Mouse (Mus musculus) liver (tissue): Measurements from ENCODE around the gene Nkain1.

ENCODE experiments used
- DNase-seq: peaks from one replicate; pipeline ENCODE4 v3.0.0-alpha.2; 2020; ENCODE audit warnings: mixed read lengths

Gene Nkain1

GRCm38 (mm10) chr4:130550511-130550910 lies 23.5 kb downstream of the Nkain1 start:
- DNase-seq, result no peak

- no peak for DNase-seq
Observed at GRCm38 (mm10) chr4:130549189-130549588, 24.8 kb downstream of the Nkain1 start.

GRCm38 (mm10) chr4:130546798-130547562 lies 27.0 kb downstream of the Nkain1 start:
- DNase-seq, result no peak

- DNase-seq, result no peak
Observed at GRCm38 (mm10) chr4:130544392-130544791, 29.6 kb downstream of the Nkain1 start.

- DNase-seq, result no peak
Observed at GRCm38 (mm10) chr4:130543121-130543520, 30.9 kb downstream of the Nkain1 start.

- DNase-seq, result no peak
Observed at GRCm38 (mm10) chr4:130540831-130541230, 33.1 kb downstream of the Nkain1 start.

GRCm38 (mm10) chr4:130539706-130540105 lies 34.3 kb downstream of the Nkain1 start:
- DNase-seq, result no peak

GRCm38 (mm10) chr4:130539053-130539452 lies 34.9 kb downstream of the Nkain1 start:
- DNase-seq, result no peak

- no peak for DNase-seq
Observed at GRCm38 (mm10) chr4:130537371-130537770, 36.6 kb downstream of the Nkain1 start.

GRCm38 (mm10) chr4:130535789-130536188 lies 38.2 kb downstream of the Nkain1 start:
- DNase-seq, result peak; percentile 17

- peak; percentile 85 for DNase-seq
Observed at GRCm38 (mm10) chr4:130533975-130534374, 40.0 kb downstream of the Nkain1 start.

- DNase-seq, result no peak
Observed at GRCm38 (mm10) chr4:130532347-130532746, 41.6 kb downstream of the Nkain1 start.

GRCm38 (mm10) chr4:130531645-130532280 lies 42.2 kb downstream of the Nkain1 start:
- peak; percentile 72 for DNase-seq

GRCm38 (mm10) chr4:130527804-130528203 lies 46.2 kb downstream of the Nkain1 start:
- DNase-seq, result no peak

- no peak for DNase-seq
Observed at GRCm38 (mm10) chr4:130525041-130525440, 48.9 kb downstream of the Nkain1 start.

GRCm38 (mm10) chr4:130521466-130521865 lies 52.5 kb downstream of the Nkain1 start:
- no peak for DNase-seq

GRCm38 (mm10) chr4:130520482-130520851 lies 53.5 kb downstream of the Nkain1 start:
- DNase-seq, result no peak

- DNase-seq, result peak; percentile 98
Observed at GRCm38 (mm10) chr4:130519567-130520481, 54.1 kb downstream of the Nkain1 start.

GRCm38 (mm10) chr4:130516490-130516889 lies 57.5 kb downstream of the Nkain1 start:
- DNase-seq, result no peak
